In genomic region chr9:13894491-13894890, GRCm38 (mm10) we compare ENCODE assay signal across 14 mouse cellular contexts.
DNase-seq lines count a peak whose midpoint lies in the region.
"Had no signal": no experiment of that assay in that cellular context is flagged by ENCODE, and none has a peak within 500 bp of the region (broad histone marks: within the 10 kb centered on the region; RNA-seq: fewer than 3 reads in every experiment).

No protein-coding gene starts in this region.

- peaks cover 8% of the 10 kb centered on the region for H3K9me3 ChIP-seq in hindbrain, embryonic 10.5 days

- H3K4me1 ChIP-seq in hindbrain, embryonic 10.5 days (replicated peaks) = peaks cover 10% of the 10 kb centered on the region; the same call in 1 of the 2 replicates

- H3K36me3 ChIP-seq in hindbrain, embryonic 10.5 days = no peaks in the 10 kb centered on the region
- H3K36me3 ChIP-seq: G1E; limb, embryonic 10.5 days had no signal

- no peaks in the 10 kb centered on the region; the same call in 1 of the 2 replicates for H3K27me3 ChIP-seq in hindbrain, embryonic 10.5 days (ENCODE audit: insufficient read depth, poor library complexity, severe bottlenecking)

- WGBS in hindbrain, embryonic 10.5 days = 81% methylated on average over 8 of the region's 8 CpGs

- H3K27ac ChIP-seq in hindbrain, embryonic 10.5 days = no peak overlapping the region

- peak; percentile 71 for DNase-seq in right cerebral cortex, adult 18-20 months
- DNase-seq in right cerebral cortex, postnatal 4 days = no peak
- peak; percentile 68 for DNase-seq in NIH3T3 (ENCODE audit: low read depth)
- peak; percentile 91 for DNase-seq in induced T-regulatory cell, adult 2 months (ENCODE audit: low read depth)
- DNase-seq in right cerebral cortex, postnatal 36 days (ENCODE audit: low spot score in 2 of 2) = peak; percentile 37 to 66
- DNase-seq in embryo, embryonic 9.5 days (ENCODE audit: extremely low spot score) = no peak
- DNase-seq in hindbrain, embryonic 10.5 days (ENCODE audit: low spot score) = no peak
- no peak for DNase-seq in kidney, postnatal 4 days
- DNase-seq: embryo, embryonic 11 days; heart, postnatal 4 days; kidney, adult 9 months; thymus, adult 18-20 months had no signal

- no peak overlapping the region for H3K4me3 ChIP-seq in hindbrain, embryonic 10.5 days
- H3K4me3 ChIP-seq: limb, embryonic 10.5 days had no signal

Comparison
In these comparisons a context has a peak if more than half of its experiments do, and no peak if none do; other contexts are left out.
1. DNase-seq: peak in right cerebral cortex, adult 18-20 months (single experiment), NIH3T3 (single experiment), induced T-regulatory cell, adult 2 months (single experiment) and right cerebral cortex, postnatal 36 days (2 of 2); none in right cerebral cortex, postnatal 4 days (single experiment), embryo, embryonic 9.5 days (single experiment), hindbrain, embryonic 10.5 days (single experiment) and kidney, postnatal 4 days (0 of 2).